Mouse (Mus musculus) cerebral cortex, adult 2 months (tissue): ENCODE data around the gene Tubb2b.

ENCODE experiments used
- WGBS: fragments of 180-500 bp; shearing (Covaris S2); methylation state at CpG from one replicate; pipeline ENCODE4 v1.1.7; 2018; 5-methylcytosine and 5-hydroxymethylcytosine counted together

The Tubb2b gene

GRCm38 (mm10) chr13:34136605-34137004, 6.3 kb upstream of the Tubb2b start:
- WGBS, result 31% methylated on average over 7 of the region's 7 CpGs

GRCm38 (mm10) chr13:34134276-34134675, 4.0 kb upstream of the Tubb2b start:
- 42% methylated on average over 7 of the region's 7 CpGs for WGBS

GRCm38 (mm10) chr13:34133326-34134071, 3.2 kb upstream of the Tubb2b start:
- 13% methylated on average over 15 of the region's 15 CpGs for WGBS

- 25% methylated on average over 6 of the region's 6 CpGs for WGBS
These were observed 2.6 kb upstream of the Tubb2b start for GRCm38 (mm10) chr13:34132875-34133274.

- 24% methylated on average over 15 of the region's 15 CpGs for WGBS
These were observed 2.0 kb upstream of the Tubb2b start for GRCm38 (mm10) chr13:34132299-34132698.

- 13% methylated on average over 10 of the region's 10 CpGs for WGBS
These were observed 1.4 kb upstream of the Tubb2b start for GRCm38 (mm10) chr13:34131708-34132060.

- WGBS, result 5% methylated on average over 24 of the region's 24 CpGs
These were observed 893 bp upstream of the Tubb2b start for GRCm38 (mm10) chr13:34131011-34131707.

GRCm38 (mm10) chr13:34129485-34130225, 611 bp downstream of the Tubb2b start:
- under 1% methylated on average over 31 of the region's 31 CpGs for WGBS

- WGBS, result 40% methylated on average over 9 of the region's 9 CpGs
These were observed 1.8 kb downstream of the Tubb2b start for GRCm38 (mm10) chr13:34128276-34129114.

- 47% methylated on average over 4 of the region's 4 CpGs for WGBS
These were observed 4.6 kb downstream of the Tubb2b start for GRCm38 (mm10) chr13:34125711-34126110.

GRCm38 (mm10) chr13:34120536-34120935, 9.7 kb downstream of the Tubb2b start:
- WGBS, result 98% methylated on average over 2 of the region's 2 CpGs

- 73% methylated on average over 4 of the region's 4 CpGs for WGBS
These were observed 10.9 kb downstream of the Tubb2b start for GRCm38 (mm10) chr13:34119406-34119805.

GRCm38 (mm10) chr13:34118816-34119215, 11.4 kb downstream of the Tubb2b start:
- WGBS, result 86% methylated on average over 4 of the region's 4 CpGs

GRCm38 (mm10) chr13:34116508-34116907, 13.8 kb downstream of the Tubb2b start:
- 91% methylated on average over 6 of the region's 6 CpGs for WGBS

GRCm38 (mm10) chr13:34114654-34115053, 15.6 kb downstream of the Tubb2b start:
- 68% methylated on average over 4 of the region's 4 CpGs for WGBS

GRCm38 (mm10) chr13:34113086-34113485, 17.2 kb downstream of the Tubb2b start:
- 82% methylated on average over 3 of the region's 3 CpGs for WGBS

- 67% methylated on average over 5 of the region's 5 CpGs for WGBS
These were observed 17.7 kb downstream of the Tubb2b start for GRCm38 (mm10) chr13:34112369-34113081.

- WGBS, result 95% methylated on average over 3 of the region's 3 CpGs
These were observed 18.4 kb downstream of the Tubb2b start for GRCm38 (mm10) chr13:34111878-34112277.

GRCm38 (mm10) chr13:34111019-34111418, 19.2 kb downstream of the Tubb2b start:
- WGBS, result 72% methylated on average over 5 of the region's 5 CpGs

- WGBS, result 68% methylated on average over 4 of the region's 4 CpGs
These were observed 20.6 kb downstream of the Tubb2b start for GRCm38 (mm10) chr13:34109677-34110058.
